Mouse (Mus musculus) MEL (cell line): ENCODE measurements around the gene Stx6.

ENCODE experiments used
- CHD1 ChIP-seq: IDR thresholded peaks from 2 replicates; pipeline ENCODE4 v1.6.1; 2012; ENCODE audit warnings: low read depth, mild to moderate bottlenecking, inconsistent platforms, low read length, improper control_type of control experiment
- EP300 ChIP-seq, 2 experiments: IDR thresholded peaks; 2 replicates each; pipeline ENCODE4 v1.6.1; 2011; ENCODE audit warnings: improper control_type of control experiment in 2 of 2, low read length in 2 of 2, low read depth in 1 of 2, mild to moderate bottlenecking in 1 of 2
- POLR2A ChIP-seq, 2 experiments: IDR thresholded peaks; 2 replicates each; pipeline ENCODE4 v1.6.1; 2011 to 2012; ENCODE audit warnings: low read length in 2 of 2, mild to moderate bottlenecking in 2 of 2, control low read depth in 1 of 2, improper control_type of control experiment in 1 of 2, low read depth in 1 of 2, moderate library complexity in 1 of 2; ENCODE audit not compliant: control insufficient read depth in 1 of 2, insufficient read depth in 1 of 2, poor library complexity in 1 of 2

DNA sequence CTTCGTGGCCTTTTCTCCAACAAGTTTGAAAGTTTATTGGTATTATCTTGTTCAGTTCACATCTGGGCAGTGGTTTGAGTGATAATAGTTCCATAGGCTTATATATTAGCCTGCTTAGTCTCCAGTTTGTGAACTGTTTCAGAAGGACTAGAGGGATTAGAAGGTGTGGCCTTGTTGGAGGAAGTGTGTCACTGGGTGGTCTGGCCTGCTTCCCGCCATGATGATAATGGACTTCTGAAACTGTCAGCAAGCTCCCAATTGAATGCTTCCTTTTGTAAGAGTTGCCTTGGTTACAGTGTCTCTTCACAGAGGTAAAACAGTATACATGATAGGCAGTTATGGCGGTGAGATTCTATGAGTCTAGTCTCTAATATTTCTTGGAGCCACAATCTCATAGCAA lies 9.1 kb upstream of the Stx6 start:
- TF ChIP-seq EP300 (IDR thresholded peaks at IDR 0.05; ENCODE audit: low read depth in 1 of 2, low read length in 2 of 2) (no peak), CHD1 (no peak), POLR2A (IDR thresholded peaks at IDR 0.05; ENCODE audit: control insufficient read depth in 1 of 2, insufficient read depth in 1 of 2, low read depth in 1 of 2, low read length in 2 of 2, poor library complexity in 1 of 2) (no peak)
